Mouse (Mus musculus) midbrain, embryonic 13.5 days (tissue): ENCODE results near the gene Add2. TPM values are rescaled to one million over a fixed set of nuclear protein-coding genes. Genes with fewer than 3 reads are reported as not detected.

Experiments used
- ATAC-seq: fragments of 200-750 bp; cut with Nextera tagmentation; 2 replicates; pipeline ENCODE4 v1.8.0; 2017; ENCODE audit warnings: mild to moderate bottlenecking, moderate TSS enrichment, moderate library complexity
- H3K27ac ChIP-seq: fragments of 300-500 bp; sonication (generic); 2 replicates; pipeline ENCODE4 v1.5.1; 2015; ENCODE audit warnings: inconsistent platforms, mild to moderate bottlenecking, moderate library complexity
- H3K27me3 ChIP-seq: fragments of 300-500 bp; sonication (generic); 2 replicates; pipeline ENCODE4 v1.6.1; 2015; ENCODE audit warnings: mild to moderate bottlenecking, inconsistent platforms
- H3K36me3 ChIP-seq: fragments of 300-500 bp; sonication (generic); 2 replicates; pipeline ENCODE4 v1.6.1; 2015; ENCODE audit warnings: mild to moderate bottlenecking, inconsistent platforms
- H3K4me1 ChIP-seq: fragments of 300-500 bp; sonication (generic); replicated peaks from 2 replicates; pipeline ENCODE4 v1.6.1; 2015; ENCODE audit warnings: inconsistent platforms
- H3K4me2 ChIP-seq: fragments of 300-500 bp; sonication (generic); replicated peaks from 2 replicates; pipeline ENCODE4 v1.6.1; 2015; ENCODE audit warnings: moderate library complexity, mild to moderate bottlenecking, inconsistent platforms
- H3K4me3 ChIP-seq: fragments of 300-500 bp; sonication (generic); replicated peaks from 2 replicates; pipeline ENCODE4 v1.5.1; 2015; ENCODE audit warnings: mild to moderate bottlenecking, inconsistent platforms
- H3K9ac ChIP-seq: fragments of 300-500 bp; sonication (generic); replicated peaks from 2 replicates; pipeline ENCODE4 v1.6.1; 2015; ENCODE audit warnings: mild to moderate bottlenecking, inconsistent platforms
- H3K9me3 ChIP-seq: fragments of 300-500 bp; sonication (generic); 2 replicates; pipeline ENCODE4 v1.6.1; 2016; ENCODE audit warnings: mild to moderate bottlenecking, inconsistent platforms
- WGBS: fragments of 180-500 bp; shearing (Covaris S2); methylation state at CpG from one replicate; pipeline ENCODE4 v1.1.7; 2015; 5-methylcytosine and 5-hydroxymethylcytosine counted together
- polyA plus RNA-seq: library from polyadenylated mRNA; unstranded; fragments of >200 nt; fragmentation: Nextera tagmentation; extraction: Ambion mirVana; gene quantifications from 2 replicates; pipeline ENCODE4 v1.2.1, GENCODE M21; 2015

The Add2 gene
- polyA plus RNA-seq, 1 experiment from 2014 or later: 200 TPM

GRCm38 (mm10) chr6:86153436-86153990 lies 125.0 kb downstream of the Add2 start:
- no peaks in the 10 kb centered on the region; the same call in 1 of the 2 replicates for H3K9me3 ChIP-seq

GRCm38 (mm10) chr6:86154006-86154405 lies 125.5 kb downstream of the Add2 start:
- peaks cover 3% of the 10 kb centered on the region; the same call in 1 of the 2 replicates for H3K27me3 ChIP-seq
- ATAC-seq: no peak
- H3K9ac ChIP-seq: no peak overlapping the region
- WGBS: 80% methylated on average over 5 of the region's 5 CpGs
- H3K9me3 ChIP-seq: no peaks in the 10 kb centered on the region; the same call in 1 of the 2 replicates
- no peaks in the 10 kb centered on the region for H3K36me3 ChIP-seq
- no peak overlapping the region for H3K27ac ChIP-seq
- no peak overlapping the region for H3K4me3 ChIP-seq
- H3K4me2 ChIP-seq: no peak overlapping the region
- H3K4me1 ChIP-seq: peaks cover 6% of the 10 kb centered on the region; the same call in 1 of the 2 replicates

More at GRCm38 (mm10) chr6:86153436-86153990, 125.0 kb downstream of the Add2 start:
- H3K4me3 ChIP-seq: no peak overlapping the region
- no peak overlapping the region for H3K27ac ChIP-seq
- WGBS: 88% methylated on average over 8 of the region's 8 CpGs
- H3K4me1 ChIP-seq: peaks cover 6% of the 10 kb centered on the region; the same call in 1 of the 2 replicates
- no peaks in the 10 kb centered on the region for H3K36me3 ChIP-seq
- peaks cover 3% of the 10 kb centered on the region; the same call in 1 of the 2 replicates for H3K27me3 ChIP-seq
- no peak overlapping the region for H3K4me2 ChIP-seq
- ATAC-seq: no peak
- no peak overlapping the region for H3K9ac ChIP-seq

- 88% methylated on average over 2 of the region's 2 CpGs for WGBS
- no peak for ATAC-seq
These were observed 126.0 kb downstream of the Add2 start for GRCm38 (mm10) chr6:86154481-86154880.

GRCm38 (mm10) chr6:86157253-86158234 lies 129.1 kb downstream of the Add2 start:
- no peaks in the 10 kb centered on the region for H3K9me3 ChIP-seq
- 77% methylated on average over 17 of the region's 17 CpGs for WGBS
- no peak for ATAC-seq

More at GRCm38 (mm10) chr6:86154481-86154880, 126.0 kb downstream of the Add2 start:
- H3K4me1 ChIP-seq: peaks cover 6% of the 10 kb centered on the region; the same call in 1 of the 2 replicates
- no peak overlapping the region for H3K4me2 ChIP-seq
- H3K4me3 ChIP-seq: no peak overlapping the region
- no peak overlapping the region for H3K9ac ChIP-seq
- peaks cover 3% of the 10 kb centered on the region; the same call in 1 of the 2 replicates for H3K27me3 ChIP-seq
- H3K36me3 ChIP-seq: no peaks in the 10 kb centered on the region
- H3K27ac ChIP-seq: no peak overlapping the region
- no peaks in the 10 kb centered on the region; the same call in 1 of the 2 replicates for H3K9me3 ChIP-seq

GRCm38 (mm10) chr6:86160878-86161277 lies 132.4 kb downstream of the Add2 start:
- H3K27ac ChIP-seq: no peak overlapping the region
- no peaks in the 10 kb centered on the region for H3K9me3 ChIP-seq
- H3K36me3 ChIP-seq: no peaks in the 10 kb centered on the region
- no peak for ATAC-seq
- H3K9ac ChIP-seq: no peak overlapping the region
- H3K27me3 ChIP-seq: peaks cover 3% of the 10 kb centered on the region; the same call in 1 of the 2 replicates
- peaks cover 10% of the 10 kb centered on the region for H3K4me1 ChIP-seq
- H3K4me2 ChIP-seq: no peak overlapping the region
- 60% methylated on average over 3 of the region's 3 CpGs for WGBS
- H3K4me3 ChIP-seq: no peak overlapping the region

More at GRCm38 (mm10) chr6:86157253-86158234, 129.1 kb downstream of the Add2 start:
- Histone ChIP-seq H3K9ac (no peak overlapping the region), H3K4me3 (no peak overlapping the region), H3K27me3 (peaks cover 3% of the 10 kb centered on the region; the same call in 1 of the 2 replicates), H3K4me2 (no peak overlapping the region), H3K27ac (no peak overlapping the region), H3K36me3 (no peaks in the 10 kb centered on the region), H3K4me1 (peaks cover 6% of the 10 kb centered on the region; the same call in 1 of the 2 replicates)

- H3K9ac ChIP-seq: no peak overlapping the region
- no peak for ATAC-seq
- H3K27me3 ChIP-seq: no peaks in the 10 kb centered on the region
- H3K9me3 ChIP-seq: no peaks in the 10 kb centered on the region
- H3K4me1 ChIP-seq: peaks cover 10% of the 10 kb centered on the region
- no peaks in the 10 kb centered on the region for H3K36me3 ChIP-seq
- WGBS: 61% methylated on average over 7 of the region's 7 CpGs
- H3K4me3 ChIP-seq: no peak overlapping the region
- no peak overlapping the region for H3K4me2 ChIP-seq
- no peak overlapping the region for H3K27ac ChIP-seq
These were observed 133.1 kb downstream of the Add2 start for GRCm38 (mm10) chr6:86161586-86161985.

GRCm38 (mm10) chr6:86164028-86164427 lies 135.5 kb downstream of the Add2 start:
- H3K4me2 ChIP-seq: no peak overlapping the region
- no peak for ATAC-seq
- WGBS: 45% methylated on average over 3 of the region's 3 CpGs
- H3K36me3 ChIP-seq: no peaks in the 10 kb centered on the region
- no peaks in the 10 kb centered on the region for H3K27me3 ChIP-seq
- H3K27ac ChIP-seq: no peak overlapping the region
- no peak overlapping the region for H3K9ac ChIP-seq
- no peak overlapping the region for H3K4me3 ChIP-seq
- H3K9me3 ChIP-seq: no peaks in the 10 kb centered on the region
- peaks cover 4% of the 10 kb centered on the region for H3K4me1 ChIP-seq

- Histone ChIP-seq H3K4me2 (no peak overlapping the region), H3K27ac (no peak overlapping the region), H3K4me1 (peaks cover 4% of the 10 kb centered on the region), H3K9ac (no peak overlapping the region), H3K9me3 (no peaks in the 10 kb centered on the region), H3K36me3 (no peaks in the 10 kb centered on the region), H3K4me3 (no peak overlapping the region), H3K27me3 (no peaks in the 10 kb centered on the region)
- WGBS: 83% methylated on average over 9 of the region's 9 CpGs
- no peak for ATAC-seq
These were observed 137.9 kb downstream of the Add2 start for GRCm38 (mm10) chr6:86166426-86166825.

GRCm38 (mm10) chr6:86167851-86168250 lies 139.4 kb downstream of the Add2 start:
- Histone ChIP-seq H3K27ac (no peak overlapping the region), H3K4me1 (peaks cover 4% of the 10 kb centered on the region), H3K9ac (no peak overlapping the region), H3K4me2 (no peak overlapping the region), H3K36me3 (no peaks in the 10 kb centered on the region), H3K9me3 (no peaks in the 10 kb centered on the region), H3K4me3 (no peak overlapping the region), H3K27me3 (no peaks in the 10 kb centered on the region)
- 87% methylated on average over 5 of the region's 5 CpGs for WGBS
- ATAC-seq: no peak

GRCm38 (mm10) chr6:86169166-86169565 lies 140.7 kb downstream of the Add2 start:
- no peak overlapping the region for H3K27ac ChIP-seq
- no peaks in the 10 kb centered on the region for H3K36me3 ChIP-seq
- no peaks in the 10 kb centered on the region for H3K27me3 ChIP-seq
- 67% methylated on average over 4 of the region's 4 CpGs for WGBS
- no peak for ATAC-seq
- H3K4me3 ChIP-seq: no peak overlapping the region
- no peak overlapping the region for H3K4me2 ChIP-seq
- H3K4me1 ChIP-seq: peaks cover 3% of the 10 kb centered on the region
- no peak overlapping the region for H3K9ac ChIP-seq
- H3K9me3 ChIP-seq: no peaks in the 10 kb centered on the region
